Mouse (Mus musculus) lung, adult 2 months (tissue): ENCODE measurements at regions not wholly inside any gene's neighbourhood (a gene's known extent, or its start where the extent isn't known, plus 50 kb on each side); places are given as distances from the start of the nearest gene placed in this dataset.

Source experiments
- CTCF ChIP-seq: fragments of 200-500 bp; IDR thresholded peaks from 2 replicates; pipeline ENCODE4 v1.5.1; 2011; ENCODE audit warnings: mild to moderate bottlenecking, low read length, control low read depth; ENCODE audit not compliant: insufficient read depth
- POLR2A ChIP-seq: fragments of 200-500 bp; IDR thresholded peaks from 2 replicates; pipeline ENCODE4 v1.6.1; 2011; ENCODE audit warnings: low read depth, mild to moderate bottlenecking, control low read depth, low read length, borderline replicate concordance; ENCODE audit errors: extremely low read depth

DNA sequence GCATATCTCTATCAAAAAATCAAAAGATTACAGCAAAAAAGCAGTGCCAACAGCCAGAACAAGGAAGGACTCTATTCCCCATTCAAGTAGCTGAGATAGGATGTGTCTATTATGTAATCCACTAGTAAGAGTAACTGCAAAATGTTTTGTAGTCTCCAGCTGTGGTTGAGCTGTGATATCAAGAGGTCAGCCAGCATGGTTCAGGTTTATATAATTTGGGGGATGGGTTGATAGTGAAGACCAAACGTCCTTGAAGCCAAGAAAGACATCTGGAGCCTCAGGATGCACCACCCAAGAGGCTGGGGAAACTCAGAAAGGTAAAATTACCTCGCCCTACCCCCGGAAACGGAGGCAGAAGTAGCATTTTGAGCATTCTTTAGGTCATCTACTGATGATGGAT lies 158.3 kb upstream of the Plxnc1 start:
- TF ChIP-seq POLR2A (no peak), CTCF (no peak)
